Mouse (Mus musculus) limb, embryonic 15.5 days (tissue): Measurements from ENCODE around the gene Ptcd1. TPM values are rescaled to one million over a fixed set of nuclear protein-coding genes. Genes with fewer than 3 reads are reported as not detected.
"Not testable (repeated sequence)": the region's sequence is repeated elsewhere in the genome, so short reads cannot be mapped to it uniquely, and the experiment has no call there.

Experiments
- ATAC-seq: fragments of 200-750 bp; cut with Nextera tagmentation; 2 replicates; pipeline ENCODE4 v1.8.0; 2017; ENCODE audit warnings: low read depth, moderate TSS enrichment; ENCODE audit not compliant: insufficient number of reproducible peaks, low FRiP score, low TSS enrichment
- H3K27ac ChIP-seq: fragments of 300-500 bp; sonication (generic); 2 replicates; pipeline ENCODE4 v1.5.1; 2015; ENCODE audit warnings: moderate library complexity, mild to moderate bottlenecking, inconsistent platforms
- H3K27me3 ChIP-seq: fragments of 300-500 bp; sonication (generic); 2 replicates; pipeline ENCODE4 v1.6.1; 2015; ENCODE audit warnings: inconsistent platforms
- H3K36me3 ChIP-seq: fragments of 300-500 bp; sonication (generic); 2 replicates; pipeline ENCODE4 v1.6.1; 2015; ENCODE audit warnings: inconsistent platforms
- H3K4me1 ChIP-seq: fragments of 300-500 bp; sonication (generic); 2 replicates; pipeline ENCODE4 v1.6.1; 2015; ENCODE audit warnings: inconsistent platforms
- H3K4me2 ChIP-seq: fragments of 300-500 bp; sonication (generic); 2 replicates; pipeline ENCODE4 v1.6.1; 2015; ENCODE audit warnings: mild to moderate bottlenecking, inconsistent platforms
- H3K4me3 ChIP-seq: fragments of 300-500 bp; sonication (generic); 2 replicates; pipeline ENCODE4 v1.5.1; 2015; ENCODE audit warnings: mild to moderate bottlenecking, inconsistent platforms
- H3K9ac ChIP-seq: fragments of 300-500 bp; sonication (generic); 2 replicates; pipeline ENCODE4 v1.6.1; 2015; ENCODE audit warnings: inconsistent platforms
- H3K9me3 ChIP-seq: fragments of 300-500 bp; sonication (generic); 2 replicates; pipeline ENCODE4 v1.6.1; 2016; ENCODE audit warnings: inconsistent platforms
- WGBS: fragments of 180-500 bp; shearing (Covaris S2); methylation state at CpG from one replicate; pipeline ENCODE4 v1.1.7; 2015; 5-methylcytosine and 5-hydroxymethylcytosine counted together
- polyA plus RNA-seq: library from polyadenylated mRNA; unstranded; fragments of >200 nt; fragmentation: Nextera tagmentation; extraction: Ambion mirVana; gene quantifications from 2 replicates; pipeline ENCODE4 v1.2.1, GENCODE M21; 2015

The Ptcd1 gene
- polyA plus RNA-seq, 1 experiment from 2014 or later: 17.2 TPM

DNA sequence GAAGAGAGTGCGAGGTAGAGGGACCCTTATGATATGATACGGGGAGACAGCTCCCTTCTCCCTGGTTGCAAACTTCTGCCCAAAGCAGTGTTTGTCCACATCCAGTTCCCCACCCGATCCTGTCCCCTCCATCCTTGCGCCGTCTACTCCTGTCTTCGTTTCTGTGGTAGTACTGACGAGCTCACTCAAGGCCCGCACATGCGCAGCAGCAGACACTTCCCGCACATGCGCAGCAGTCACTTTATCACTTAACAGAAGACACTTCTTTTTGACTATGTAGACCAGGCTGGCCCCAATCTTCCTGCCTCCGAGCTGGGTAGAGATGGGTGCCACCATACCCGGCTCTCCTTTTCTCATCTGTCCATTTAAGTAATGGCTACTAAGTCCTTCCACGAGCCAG is 5.5 kb downstream of the Ptcd1 start:
- Histone ChIP-seq H3K4me3 (no peak overlapping the region), H3K27ac (no peak overlapping the region), H3K9me3 (no peaks in the 10 kb centered on the region), H3K9ac (no peak overlapping the region), H3K36me3 (peaks cover 80% of the 10 kb centered on the region), H3K27me3 (no peaks in the 10 kb centered on the region), H3K4me1 (peaks cover 10% of the 10 kb centered on the region), H3K4me2 (no peak overlapping the region)
- no peak for ATAC-seq
- 93% methylated on average over 14 of the region's 14 CpGs for WGBS

DNA sequence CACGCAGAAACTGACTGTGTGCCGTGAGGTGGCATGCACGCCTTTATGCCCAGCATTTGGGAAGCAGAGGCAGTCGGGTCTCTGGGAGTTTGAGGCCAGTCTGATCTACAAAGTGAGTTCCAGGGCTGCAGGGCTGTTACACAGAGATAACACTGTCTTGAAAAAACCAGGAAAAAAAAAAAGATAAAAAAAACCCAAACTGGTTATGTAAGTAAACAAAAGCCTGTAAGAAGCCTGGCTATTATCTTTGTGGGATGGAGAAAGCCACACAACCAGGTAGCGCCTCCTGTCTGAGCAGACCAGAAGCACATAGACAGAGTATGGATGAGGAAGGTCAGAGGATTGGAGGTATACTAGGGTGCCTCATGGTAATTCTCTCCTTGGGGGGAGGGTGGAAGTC is 14.2 kb downstream of the Ptcd1 start:
- Histone ChIP-seq H3K9ac (no peak overlapping the region), H3K27me3 (no peaks in the 10 kb centered on the region), H3K4me2 (no peak overlapping the region), H3K9me3 (no peaks in the 10 kb centered on the region), H3K36me3 (peaks cover 87% of the 10 kb centered on the region), H3K4me1 (no peaks in the 10 kb centered on the region), H3K27ac (no peak overlapping the region), H3K4me3 (no peak overlapping the region)
- ATAC-seq: no peak
- 94% methylated on average over 5 of the region's 5 CpGs for whole genome bisulfite sequencing

DNA sequence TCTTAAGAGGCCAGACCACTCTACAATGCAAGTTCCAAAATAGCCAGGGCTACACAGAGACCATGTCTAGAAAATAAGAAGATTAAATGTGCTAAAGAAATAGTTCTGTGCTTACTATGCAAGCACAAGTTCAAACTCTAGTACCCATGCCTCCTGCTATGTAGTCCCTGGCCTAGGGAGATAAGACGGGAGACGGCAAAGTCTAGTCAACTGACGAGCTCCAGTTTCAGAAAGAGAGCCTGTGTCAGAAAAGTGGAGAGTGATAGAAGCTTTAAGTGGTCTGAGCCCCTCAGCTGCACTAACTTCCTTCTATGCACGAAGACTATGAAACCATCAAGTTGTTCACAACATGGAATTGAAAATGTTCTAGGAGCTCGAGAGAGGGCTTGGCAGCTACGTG is 17.6 kb downstream of the Ptcd1 start:
- H3K27me3 ChIP-seq: no peaks in the 10 kb centered on the region
- H3K36me3 ChIP-seq: peaks cover 98% of the 10 kb centered on the region
- WGBS: 85% methylated on average over 6 of the region's 6 CpGs
- H3K27ac ChIP-seq: no peak overlapping the region
- H3K9me3 ChIP-seq: no peaks in the 10 kb centered on the region
- H3K4me2 ChIP-seq: no peak overlapping the region
- H3K4me1 ChIP-seq: no peaks in the 10 kb centered on the region
- H3K4me3 ChIP-seq: no peak overlapping the region
- ATAC-seq: no peak
- H3K9ac ChIP-seq: no peak overlapping the region

DNA sequence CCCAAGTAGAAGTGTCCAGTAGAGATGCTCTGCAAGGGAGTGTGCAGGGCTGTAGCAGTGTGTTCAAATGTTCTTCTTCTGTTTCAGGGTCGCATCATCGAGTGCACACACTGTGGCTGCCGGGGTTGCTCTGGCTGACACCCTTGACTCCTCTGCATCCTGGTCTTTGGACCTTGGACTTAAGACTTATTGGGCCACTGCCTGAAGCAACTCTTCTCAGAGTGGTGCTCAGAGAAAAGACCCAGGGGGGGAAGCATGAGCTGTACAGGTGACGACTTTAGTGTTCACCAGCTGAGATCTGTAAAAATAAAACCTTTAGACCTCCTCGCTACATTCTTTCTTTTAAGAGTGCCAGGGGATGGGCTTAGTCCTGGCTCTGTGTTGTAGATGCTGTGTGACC is 19.2 kb downstream of the Ptcd1 start:
- H3K9me3 ChIP-seq: no peaks in the 10 kb centered on the region
- no peak overlapping the region for H3K4me2 ChIP-seq
- no peaks in the 10 kb centered on the region for H3K27me3 ChIP-seq
- no peak overlapping the region for H3K27ac ChIP-seq
- no peaks in the 10 kb centered on the region for H3K4me1 ChIP-seq
- WGBS: 86% methylated on average over 5 of the region's 5 CpGs
- no peak for ATAC-seq
- no peak overlapping the region for H3K9ac ChIP-seq
- no peak overlapping the region for H3K4me3 ChIP-seq
- peaks cover 98% of the 10 kb centered on the region for H3K36me3 ChIP-seq

DNA sequence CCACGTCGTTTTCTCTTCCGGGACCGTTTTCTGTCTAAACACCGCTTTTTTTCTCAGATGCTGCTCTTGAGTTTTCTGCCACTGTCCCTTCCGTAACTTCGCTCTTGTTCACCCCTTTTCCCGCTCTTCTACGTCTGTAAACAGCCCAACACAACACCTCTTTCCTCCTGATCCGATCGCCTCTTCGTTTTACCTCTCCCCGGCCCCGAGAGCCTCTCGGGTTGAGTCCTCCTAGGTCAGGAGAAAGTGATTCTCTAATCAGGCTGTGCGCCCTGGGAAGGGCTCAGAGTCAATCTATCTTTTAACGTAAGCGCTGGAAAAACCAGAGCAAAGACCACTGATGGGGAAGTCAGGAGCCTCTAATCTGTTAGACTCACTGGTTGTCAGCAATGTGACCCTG is 26.3 kb downstream of the Ptcd1 start:
- under 1% methylated on average over 18 of the region's 18 CpGs for WGBS
- ATAC-seq: no peak
- Histone ChIP-seq H3K9me3 (no peaks in the 10 kb centered on the region), H3K4me2 (peak overlapping the region; percentile 72), H3K4me1 (peaks cover 26% of the 10 kb centered on the region), H3K36me3 (peaks cover 59% of the 10 kb centered on the region), H3K4me3 (peak overlapping the region; percentile 97), H3K27ac (peak overlapping the region; percentile 89), H3K27me3 (no peaks in the 10 kb centered on the region), H3K9ac (peak overlapping the region; percentile 82)

DNA sequence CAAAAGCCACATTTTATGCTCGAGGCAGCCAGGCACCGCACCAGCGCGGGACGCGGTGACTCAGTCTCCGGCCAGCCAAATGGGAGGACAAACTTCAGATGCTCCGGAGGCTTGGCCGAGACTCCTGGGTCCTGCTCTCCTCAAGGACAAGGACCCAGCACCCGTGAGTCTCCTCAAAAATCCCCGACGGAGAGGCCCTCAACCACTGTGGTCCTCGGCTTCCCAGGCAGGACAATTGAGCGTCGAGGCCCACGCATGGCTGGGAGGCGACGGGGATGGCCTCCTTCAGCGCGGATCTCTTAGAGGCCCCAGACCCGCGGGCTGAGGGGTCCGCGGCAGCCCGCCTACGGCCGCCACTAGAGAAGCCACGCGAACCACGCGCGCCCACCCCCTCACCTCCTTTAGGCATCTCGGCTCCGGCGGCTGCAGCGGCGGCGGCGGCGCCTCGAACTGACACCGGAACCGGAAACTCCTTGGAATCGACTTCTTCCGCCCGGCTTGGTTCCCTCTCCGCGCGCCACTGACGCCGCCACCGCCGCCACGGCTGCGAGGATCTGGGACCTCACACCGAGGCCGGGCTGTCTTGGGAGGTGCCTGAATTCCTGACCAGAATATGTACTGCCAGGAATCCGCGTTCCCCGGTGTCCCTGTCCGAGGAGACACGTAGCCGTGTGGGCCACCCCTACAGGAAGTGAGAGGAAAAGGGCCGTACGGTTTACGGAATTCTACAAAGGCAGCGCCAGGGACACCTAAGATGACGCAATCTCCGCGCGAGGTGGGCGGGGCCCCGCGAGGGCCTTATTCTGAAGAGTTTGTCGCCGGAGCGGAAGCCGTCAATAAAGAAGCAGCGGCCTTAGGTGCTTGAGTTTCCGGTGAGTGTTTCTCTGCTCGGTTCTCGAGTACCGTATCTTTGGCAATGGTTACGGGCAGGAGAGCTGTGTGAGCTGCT is 27.1 kb downstream of the Ptcd1 start, which contains the start of the genes Pdap1 and Bud31:
Gene Pdap1, minus strand, starts transcription at position 668 of the 949 bp plus-strand sequence.
Gene Bud31, plus strand, starts transcription at position 792 of the 949 bp plus-strand sequence.
- H3K9me3 ChIP-seq: no peaks in the 10 kb centered on the region
- H3K27me3 ChIP-seq: no peaks in the 10 kb centered on the region
- peak within 1 kb of the TSS; percentile 89 for H3K27ac ChIP-seq
- H3K4me2 ChIP-seq: peak within 1 kb of the TSS; percentile 72
- peak within 1 kb of the TSS; percentile 97 for H3K4me3 ChIP-seq
- peak within 1 kb of the TSS; percentile 92 for H3K9ac ChIP-seq
- ATAC-seq: peak; percentile 90
- peaks cover 58% of the 10 kb centered on the region for H3K36me3 ChIP-seq
- H3K4me1 ChIP-seq: peaks cover 26% of the 10 kb centered on the region
- WGBS: under 1% methylated on average over 84 of the region's 84 CpGs

DNA sequence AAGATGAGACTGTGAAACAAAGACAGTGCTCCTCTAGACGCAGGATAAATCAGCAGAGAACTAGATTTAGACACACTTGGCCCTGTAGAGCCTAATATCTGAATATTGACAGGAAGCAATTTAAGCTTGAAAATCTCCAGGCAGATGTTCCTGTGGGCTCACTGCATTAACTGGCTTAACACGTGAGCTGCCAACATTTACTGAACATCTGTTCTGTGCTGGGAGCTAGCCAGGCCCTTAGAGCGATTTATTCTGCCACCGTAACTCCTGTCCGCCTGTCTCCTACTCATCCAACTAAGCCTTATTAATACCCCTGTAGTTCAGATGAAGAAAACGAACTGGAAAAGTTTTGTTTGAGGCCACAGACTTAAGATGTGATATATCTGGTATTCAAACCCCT is 28.1 kb downstream of the Ptcd1 start:
- Histone ChIP-seq H3K27me3 (no peaks in the 10 kb centered on the region), H3K4me3 (peak overlapping the region; percentile 97), H3K27ac (peak overlapping the region; percentile 89), H3K9ac (peak overlapping the region; percentile 92), H3K9me3 (no peaks in the 10 kb centered on the region), H3K4me1 (peaks cover 26% of the 10 kb centered on the region), H3K4me2 (peak overlapping the region; percentile 72), H3K36me3 (peaks cover 59% of the 10 kb centered on the region)
- ATAC-seq: no peak
- 6% methylated on average over 6 of the region's 6 CpGs for WGBS

DNA sequence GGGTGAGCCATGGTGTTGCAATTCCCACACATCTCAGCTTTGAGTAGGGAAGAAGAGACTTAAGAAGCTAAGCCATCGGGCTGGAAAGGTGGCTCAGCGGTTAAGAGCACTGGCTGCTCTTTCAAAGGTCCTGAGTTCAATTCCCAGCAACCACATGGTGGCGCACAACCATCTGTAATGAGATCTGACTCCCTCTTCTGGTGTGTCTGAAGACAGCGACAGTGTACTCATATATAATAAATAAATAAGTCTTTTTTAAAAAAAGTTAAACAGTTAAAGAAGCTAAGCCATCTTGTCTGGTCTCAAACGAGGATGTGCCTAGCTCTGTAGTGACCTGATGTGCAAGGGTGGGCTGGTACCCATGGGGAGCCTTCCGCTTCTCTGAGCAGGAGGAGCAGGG is 33.6 kb downstream of the Ptcd1 start:
- H3K4me1 ChIP-seq: peaks cover 12% of the 10 kb centered on the region
- not testable (repeated sequence) for H3K9me3 ChIP-seq, H3K27ac ChIP-seq, H3K4me3 ChIP-seq, ATAC-seq, H3K4me2 ChIP-seq, H3K9ac ChIP-seq, H3K27me3 ChIP-seq
- peaks cover 86% of the 10 kb centered on the region for H3K36me3 ChIP-seq
- 84% methylated on average over 6 of the region's 6 CpGs for WGBS

DNA sequence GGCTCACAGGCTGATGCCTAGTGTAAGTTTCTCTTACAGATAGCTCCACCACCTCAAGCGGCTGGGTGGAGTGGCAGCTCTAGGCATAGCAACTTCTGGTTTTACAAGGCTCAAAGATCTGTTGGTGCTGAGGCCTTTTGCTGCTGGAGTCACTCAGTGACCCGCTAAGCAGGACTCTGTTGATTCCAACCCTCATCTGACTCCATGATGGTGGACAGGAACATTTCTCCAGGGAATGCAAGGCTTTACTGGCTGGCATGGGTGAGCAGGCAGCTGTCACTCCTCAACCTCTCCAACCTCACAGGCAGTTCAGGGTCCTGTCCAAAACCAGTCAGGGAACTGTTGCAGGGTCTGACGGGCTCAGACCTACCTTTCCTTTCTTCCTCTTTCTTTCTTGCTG is 35.9 kb downstream of the Ptcd1 start:
- Histone ChIP-seq H3K27ac (no peak overlapping the region), H3K9ac (no peak overlapping the region), H3K4me3 (no peak overlapping the region), H3K27me3 (no peaks in the 10 kb centered on the region), H3K9me3 (no peaks in the 10 kb centered on the region), H3K36me3 (peaks cover 91% of the 10 kb centered on the region), H3K4me2 (no peak overlapping the region), H3K4me1 (no peaks in the 10 kb centered on the region)
- no peak for ATAC-seq
- WGBS: 91% methylated on average over 3 of the region's 3 CpGs

DNA sequence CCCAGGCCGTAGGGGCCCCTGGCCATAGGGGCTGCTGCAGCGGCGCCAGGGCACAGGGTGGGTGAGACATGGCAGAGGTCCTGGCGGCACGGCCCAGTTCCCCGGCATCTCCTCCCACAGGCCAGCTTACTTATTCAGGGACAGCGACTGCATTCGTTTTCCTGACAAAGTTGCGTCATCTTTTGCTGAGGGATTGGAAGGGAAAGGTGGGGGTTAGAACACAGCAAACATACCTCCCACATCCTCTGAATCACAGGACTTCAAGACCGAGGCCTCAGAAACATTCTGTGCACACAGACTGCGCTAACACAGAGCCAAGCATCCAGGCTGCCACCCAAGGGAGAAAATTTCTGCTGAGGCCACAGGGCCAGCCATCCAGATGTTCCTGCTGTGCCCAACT is 36.7 kb downstream of the Ptcd1 start:
- WGBS: 82% methylated on average over 11 of the region's 11 CpGs

DNA sequence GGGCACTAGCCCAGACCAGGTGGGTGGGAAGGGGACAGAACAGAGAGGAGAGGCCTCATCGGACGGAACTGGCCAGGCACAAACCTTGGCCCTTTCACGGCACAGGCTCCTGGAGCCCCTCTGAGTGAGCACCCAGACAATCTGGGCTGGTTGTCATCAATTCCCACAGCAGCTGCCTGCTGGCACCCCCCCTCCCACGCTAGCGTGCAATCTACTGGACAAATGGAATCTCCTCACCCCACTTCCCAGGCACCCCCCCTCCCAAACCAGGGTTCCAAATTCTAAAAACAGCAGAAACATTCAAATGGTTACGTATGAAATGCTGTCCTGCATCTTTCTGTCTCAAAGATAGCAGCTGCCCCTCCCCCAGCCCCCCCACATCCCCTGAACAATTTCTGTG is 37.1 kb downstream of the Ptcd1 start:
- H3K4me1 ChIP-seq, H3K9ac ChIP-seq, ATAC-seq, H3K9me3 ChIP-seq, H3K27ac ChIP-seq, H3K4me3 ChIP-seq, H3K4me2 ChIP-seq, H3K27me3 ChIP-seq: not testable (repeated sequence)
- 92% methylated on average over 4 of the region's 6 CpGs for WGBS
- peaks cover 94% of the 10 kb centered on the region for H3K36me3 ChIP-seq

More for the DNA sequence above, 36.7 kb downstream of the Ptcd1 start:
- H3K4me1 ChIP-seq: no peaks in the 10 kb centered on the region
- H3K27ac ChIP-seq: no peak overlapping the region
- ATAC-seq: no peak
- no peak overlapping the region for H3K4me3 ChIP-seq
- H3K9me3 ChIP-seq: no peaks in the 10 kb centered on the region
- H3K36me3 ChIP-seq: peaks cover 94% of the 10 kb centered on the region
- H3K9ac ChIP-seq: no peak overlapping the region
- no peaks in the 10 kb centered on the region for H3K27me3 ChIP-seq
- H3K4me2 ChIP-seq: no peak overlapping the region

DNA sequence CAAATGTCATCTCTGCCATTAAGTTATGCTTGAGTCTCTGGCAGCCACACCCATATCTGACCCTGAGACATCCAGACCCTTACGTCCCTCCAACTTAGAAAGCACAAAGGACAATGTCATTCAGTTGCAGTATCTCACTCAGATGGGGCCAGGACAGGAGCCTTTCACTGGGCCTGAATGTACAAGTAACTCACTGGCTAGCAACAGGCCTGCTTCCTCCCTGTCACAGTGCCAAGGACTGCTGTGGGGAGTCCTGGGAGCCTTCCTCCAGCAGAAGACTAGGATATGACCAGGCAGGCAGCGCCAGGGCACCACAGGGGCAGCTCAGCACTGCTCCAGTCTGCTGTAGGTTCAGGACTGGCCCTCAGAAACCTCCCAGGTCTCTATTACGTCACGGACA is 37.8 kb downstream of the Ptcd1 start:
- H3K4me3 ChIP-seq: no peak overlapping the region
- no peaks in the 10 kb centered on the region for H3K4me1 ChIP-seq
- H3K27ac ChIP-seq: peak overlapping the region; percentile 29
- H3K4me2 ChIP-seq: no peak overlapping the region
- H3K27me3 ChIP-seq: no peaks in the 10 kb centered on the region
- 90% methylated on average over 4 of the region's 4 CpGs for WGBS
- no peaks in the 10 kb centered on the region for H3K9me3 ChIP-seq
- H3K36me3 ChIP-seq: peaks cover 94% of the 10 kb centered on the region
- no peak for ATAC-seq
- no peak overlapping the region for H3K9ac ChIP-seq
